Mouse (Mus musculus): ENCODE data around the gene Zfp831. TPM values are rescaled to one million over a fixed set of nuclear protein-coding genes. Genes with fewer than 3 reads are reported as not detected.

Gene Zfp831
- polyA plus RNA-seq, 1 experiment from 2014 or later, result 0.03 TPM

Other genes with a start within 250 kb of the Zfp831 start
- 117 and 125 TPM in 2 replicates for gene Nelfcd, start 227.7 kb upstream of the Zfp831 start, polyA plus RNA-seq (2014; fragmentation: Nextera tagmentation; extraction: Ambion mirVana)
- gene Ctsz, start 204.5 kb upstream of the Zfp831 start, polyA plus RNA-seq (2014; fragmentation: Nextera tagmentation; extraction: Ambion mirVana), result 167 and 176 TPM in 2 replicates
- gene Tubb1, start 192.8 kb upstream of the Zfp831 start, polyA plus RNA-seq (2014; fragmentation: Nextera tagmentation; extraction: Ambion mirVana), result 0.84 and 1.4 TPM in 2 replicates
- gene Atp5e, start 179.4 kb upstream of the Zfp831 start, polyA plus RNA-seq (2014; fragmentation: Nextera tagmentation; extraction: Ambion mirVana), result 875 and 936 TPM in 2 replicates
- 99.9 and 101 TPM in 2 replicates for gene Prelid3b, start 170.5 kb upstream of the Zfp831 start, polyA plus RNA-seq (2014; fragmentation: Nextera tagmentation; extraction: Ambion mirVana)
- gene Edn3, start 117.1 kb downstream of the Zfp831 start, polyA plus RNA-seq (2014; fragmentation: Nextera tagmentation; extraction: Ambion mirVana), result 21.3 and 21.9 TPM in 2 replicates

Measured in stomach, embryonic 14.5 days (tissue).